Mouse (Mus musculus) left cerebral cortex, postnatal 25 days (tissue): ENCODE measurements at regions not wholly inside any gene's neighbourhood (a gene's known extent, or its start where the extent isn't known, plus 50 kb on each side); places are given as distances from the start of the nearest gene placed in this dataset.

Experiments used
- DNase-seq, 2 experiments: peaks; one replicate each; pipeline ENCODE4 v3.0.0; 2022; ENCODE audit warnings: low spot score in 2 of 2, mixed read lengths in 1 of 2
- intact Hi-C: fragments of 180-260 bp; cut with DNase I; formaldehyde crosslinking; loops from one replicate; pipeline ENCODE4 v1.15.1; 2025

DNA sequence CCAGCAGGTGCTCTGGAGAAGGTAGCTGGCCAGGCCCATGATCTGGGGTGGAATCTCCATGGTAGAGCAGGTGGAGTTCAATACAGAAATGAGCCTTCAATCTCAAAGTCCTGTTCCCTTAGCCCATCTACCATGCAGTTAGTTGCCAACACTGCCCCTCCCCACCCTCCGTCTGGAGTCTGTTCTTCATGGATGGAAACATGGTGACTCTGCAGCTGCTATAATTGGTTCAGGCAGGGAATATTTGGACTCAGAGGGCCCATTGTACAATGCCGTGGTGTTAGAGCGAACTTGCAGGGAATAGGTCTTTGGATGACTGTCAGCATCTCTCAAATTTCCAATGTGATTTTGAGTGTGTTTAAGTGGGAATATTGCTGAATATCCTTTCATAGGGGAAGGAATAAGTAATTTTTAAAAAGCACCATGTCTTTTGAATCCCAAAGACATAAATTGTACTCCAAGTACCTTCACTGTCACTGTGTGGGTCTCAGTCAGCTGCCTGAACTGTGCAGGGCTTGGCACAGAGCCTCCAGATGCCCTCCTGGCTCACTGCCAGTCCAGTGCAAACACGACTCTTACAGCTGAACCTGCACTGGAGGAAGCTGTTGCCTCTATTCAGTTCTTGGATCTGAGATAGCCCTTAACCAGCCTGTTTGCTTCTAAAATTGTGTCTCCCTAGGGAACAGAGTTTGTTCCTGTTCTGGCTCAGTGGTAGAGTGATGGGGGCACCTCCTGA lies 162.8 kb upstream of the Eef2kmt start:
- peak; percentile 16 to 42 for DNase-seq
- intact Hi-C loops = no loop called here

- intact Hi-C loops = no loop called here
These were observed 159.5 kb upstream of the Eef2kmt start for GRCm38 (mm10) chr16:5415310-5415709.

GRCm38 (mm10) chr16:5411819-5412385 lies 156.1 kb upstream of the Eef2kmt start:
- intact Hi-C loops = no loop called here

More at GRCm38 (mm10) chr16:5415310-5415709, 159.5 kb upstream of the Eef2kmt start:
- DNase-seq = no peak

DNA sequence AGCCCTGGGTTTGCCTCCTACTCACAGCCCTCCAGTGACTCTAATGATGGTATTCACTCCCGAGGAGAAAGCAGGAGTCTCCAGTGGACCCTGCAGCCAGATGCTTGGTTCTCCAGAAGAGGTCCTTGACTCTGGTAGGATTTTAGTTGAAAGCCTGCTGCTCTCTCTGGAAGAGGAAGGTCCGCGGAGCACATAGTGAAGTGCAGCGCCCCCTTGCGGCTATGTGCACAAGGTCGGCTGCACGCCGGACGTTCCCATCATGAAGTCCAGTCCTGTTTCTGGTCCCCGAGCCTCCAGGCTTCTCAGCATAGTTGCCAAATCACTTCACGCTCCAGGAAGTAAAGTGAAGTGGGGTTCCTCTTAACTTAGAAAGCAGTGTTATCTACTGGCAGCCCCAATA lies 150.9 kb upstream of the Eef2kmt start:
- peak; percentile 53 for DNase-seq
- intact Hi-C loops = loop anchor here (1.0 kb wide), 1 partner anchor 99 kb away; no protein-coding TSS in a partner anchor

More at GRCm38 (mm10) chr16:5411819-5412385, 156.1 kb upstream of the Eef2kmt start:
- DNase-seq = no peak

GRCm38 (mm10) chr16:5393336-5393735 lies 137.6 kb upstream of the Eef2kmt start:
- intact Hi-C loops = no loop called here
- no peak for DNase-seq

GRCm38 (mm10) chr16:5382930-5383329 lies 127.1 kb upstream of the Eef2kmt start:
- intact Hi-C loops = no loop called here
- peak; percentile 31 to 62 for DNase-seq

GRCm38 (mm10) chr16:5382228-5382884 lies 126.6 kb upstream of the Eef2kmt start:
- intact Hi-C loops = no loop called here
- peak; percentile 20 to 43 for DNase-seq

DNA sequence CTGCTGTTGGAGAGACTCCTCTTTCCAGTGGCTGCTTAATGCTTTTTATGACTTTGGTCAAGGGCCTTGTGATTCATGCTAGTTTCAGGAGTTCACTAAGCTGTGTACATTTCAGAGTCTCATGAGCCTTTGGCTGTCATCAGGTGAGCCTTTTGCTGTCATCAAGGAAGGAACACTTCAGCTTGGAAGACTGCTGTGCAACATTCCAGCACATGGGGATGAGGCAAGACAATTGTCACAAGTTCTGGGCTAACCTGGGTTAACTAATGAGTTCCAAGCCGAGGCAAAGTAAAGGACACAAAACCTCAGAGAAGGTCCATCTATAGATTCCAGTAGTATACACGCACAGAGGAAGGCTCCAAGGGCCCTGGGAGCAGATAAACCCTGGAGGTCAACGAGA lies 124.8 kb upstream of the Eef2kmt start:
- intact Hi-C loops = no loop called here
- DNase-seq = no peak

- intact Hi-C loops = no loop called here
- no peak for DNase-seq
These were observed 121.2 kb upstream of the Eef2kmt start for GRCm38 (mm10) chr16:5377001-5377400.

GRCm38 (mm10) chr16:5374818-5375605 lies 119.2 kb upstream of the Eef2kmt start:
- DNase-seq = no peak
- intact Hi-C loops = no loop called here

GRCm38 (mm10) chr16:5371175-5371893 lies 115.6 kb upstream of the Eef2kmt start:
- intact Hi-C loops = no loop called here
- DNase-seq = no peak

DNA sequence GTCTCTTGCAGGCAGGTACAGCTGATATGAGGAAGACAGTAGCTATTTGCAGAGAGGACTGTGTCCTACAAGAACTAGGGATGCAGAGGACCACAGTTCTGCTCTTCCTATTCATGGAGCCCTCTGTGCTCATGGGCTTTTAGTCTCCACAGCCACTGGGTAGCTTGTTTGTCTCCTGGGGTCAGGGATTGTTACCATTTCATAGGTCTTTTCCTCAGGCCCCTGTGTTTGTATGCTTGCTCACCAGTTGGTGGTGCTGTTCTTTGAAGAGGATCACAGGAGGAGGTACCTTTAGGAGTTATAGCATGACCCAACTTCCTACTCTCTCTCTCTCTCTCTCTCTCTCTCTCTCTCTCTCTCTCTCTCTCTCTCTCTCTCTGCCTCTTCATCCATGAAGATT lies 114.7 kb upstream of the Eef2kmt start:
- no peak for DNase-seq
- intact Hi-C loops = no loop called here

DNA sequence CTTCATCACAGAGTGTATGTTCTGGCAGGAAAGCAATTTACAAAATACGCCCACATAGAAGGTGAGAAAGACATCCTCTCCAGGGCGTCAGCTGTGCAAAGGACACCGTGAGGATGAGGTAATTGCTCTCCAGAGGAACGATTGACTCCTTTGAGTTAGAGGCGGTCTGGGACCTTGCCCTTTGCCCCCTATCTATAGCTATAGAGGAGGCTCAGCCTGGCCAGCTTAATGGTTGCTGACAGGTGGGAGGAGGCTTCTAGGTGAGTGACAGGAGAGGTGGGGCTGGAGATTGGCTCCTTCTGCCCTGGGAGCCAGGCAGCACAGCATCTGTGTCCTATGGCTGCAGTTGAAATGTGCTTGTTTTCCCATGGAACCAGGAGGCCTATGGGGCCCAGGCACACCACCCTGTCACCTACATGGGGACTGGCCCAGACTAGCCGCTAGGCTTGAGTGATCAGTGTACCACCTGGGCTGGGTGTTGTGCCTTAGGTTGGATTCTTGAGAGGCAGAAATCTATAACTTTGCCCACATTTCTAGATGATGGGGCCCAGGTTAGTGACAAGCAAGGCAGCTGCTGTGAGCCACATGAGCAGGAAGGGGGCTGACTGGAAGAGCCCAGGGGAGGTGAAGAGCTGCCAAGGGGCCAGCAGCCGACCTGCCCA lies 113.2 kb upstream of the Eef2kmt start:
- no peak for DNase-seq
- intact Hi-C loops = loop anchor here (5.0 kb wide), 1 partner anchor 98 kb away; no protein-coding TSS in a partner anchor

DNA sequence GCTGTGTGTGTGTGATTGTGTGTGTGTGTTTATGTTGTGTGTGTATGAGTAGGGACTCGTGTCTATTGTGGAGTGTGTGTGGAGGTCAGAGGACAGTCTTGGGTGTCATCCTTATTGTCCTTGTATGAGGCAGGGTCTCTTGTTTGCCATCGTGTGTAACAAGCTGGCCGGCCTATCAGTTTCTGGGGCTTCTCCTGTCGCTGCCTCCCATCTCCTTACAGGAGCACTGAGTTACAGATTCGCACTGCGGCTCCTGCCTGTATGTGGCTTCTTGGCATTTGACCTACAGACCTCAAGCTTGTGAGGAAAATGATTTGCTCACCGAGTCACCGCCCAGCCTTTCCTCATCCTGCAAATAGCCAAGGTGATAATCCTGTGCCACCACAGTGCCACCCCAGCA lies 112.6 kb upstream of the Eef2kmt start:
- DNase-seq = no peak
- intact Hi-C loops = loop anchor here (5.0 kb wide), 1 partner anchor 99 kb away; no protein-coding TSS in a partner anchor

- intact Hi-C loops = loop anchor here (5.0 kb wide), 1 partner anchor 100 kb away; no protein-coding TSS in a partner anchor
- DNase-seq = no peak
These were observed 111.9 kb upstream of the Eef2kmt start for GRCm38 (mm10) chr16:5367581-5368119.

DNA sequence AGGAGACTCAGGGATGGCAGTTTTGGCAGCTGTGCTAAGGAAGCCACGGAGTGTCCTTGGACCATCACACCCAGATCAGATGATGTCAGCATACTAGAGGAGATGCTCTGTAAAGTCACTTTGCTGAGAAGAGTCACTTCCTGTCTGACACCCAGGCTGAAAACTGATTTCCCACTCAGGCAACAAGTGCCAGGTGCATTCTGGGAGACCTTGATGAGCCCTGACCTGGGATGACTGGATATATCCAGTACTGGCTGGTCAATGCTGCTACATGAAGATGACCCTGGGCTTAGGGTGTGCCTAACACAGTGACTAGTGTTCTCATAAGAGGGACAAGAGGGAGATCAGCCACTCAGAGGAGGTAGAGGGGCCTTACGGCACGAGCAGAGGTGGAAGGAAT lies 110.2 kb upstream of the Eef2kmt start:
- intact Hi-C loops = loop anchor here (5.0 kb wide), 1 partner anchor 101 kb away; no protein-coding TSS in a partner anchor
- DNase-seq = no peak

- intact Hi-C loops = no loop called here
- DNase-seq = no peak
These were observed 107.3 kb upstream of the Eef2kmt start for GRCm38 (mm10) chr16:5363007-5363570.

DNA sequence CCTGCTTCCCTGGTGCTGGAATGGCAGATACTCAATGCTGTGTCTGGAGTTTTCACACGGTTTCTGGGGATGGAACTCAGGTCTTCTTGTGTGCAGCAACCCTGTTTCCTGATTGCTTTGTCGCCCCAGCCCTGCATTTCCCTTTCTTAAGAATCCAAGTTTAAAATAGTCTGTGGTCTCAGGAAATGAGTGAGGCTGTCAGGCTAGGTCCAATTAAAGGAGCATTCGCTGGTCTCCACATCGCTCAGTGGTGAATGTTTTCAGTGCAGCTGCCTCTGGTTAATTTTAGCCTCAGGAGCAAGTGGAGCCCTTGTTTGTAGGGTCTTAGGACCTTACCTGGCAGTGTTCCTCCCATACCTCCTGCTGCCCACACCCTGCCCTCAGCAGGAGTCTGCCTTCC lies 103.4 kb upstream of the Eef2kmt start:
- intact Hi-C loops = no loop called here
- no peak for DNase-seq
